Mouse (Mus musculus) kidney, embryonic 14.5 days (tissue): Measurements from ENCODE around the gene Mapk1ip1l. TPM values are rescaled to one million over a fixed set of nuclear protein-coding genes. Genes with fewer than 3 reads are reported as not detected.

Experiments
- ATAC-seq: fragments of 200-750 bp; cut with Nextera tagmentation; 2 replicates; pipeline ENCODE4 v1.8.0; 2017; ENCODE audit warnings: moderate number of reproducible peaks, mild to moderate bottlenecking, moderate TSS enrichment, moderate library complexity; ENCODE audit not compliant: low FRiP score, low TSS enrichment
- H3K27ac ChIP-seq: fragments of 300-500 bp; sonication (generic); 2 replicates; pipeline ENCODE4 v1.5.1; 2014; ENCODE audit warnings: low read depth, mild to moderate bottlenecking, low read length, moderate library complexity, mixed read lengths
- H3K27me3 ChIP-seq: fragments of 300-500 bp; sonication (generic); 2 replicates; pipeline ENCODE4 v1.6.1; 2014; ENCODE audit warnings: mild to moderate bottlenecking, low read length; ENCODE audit not compliant: control insufficient read depth, insufficient read depth
- H3K36me3 ChIP-seq: fragments of 300-500 bp; sonication (generic); 2 replicates; pipeline ENCODE4 v1.6.1; 2014; ENCODE audit warnings: low read length, mixed read lengths; ENCODE audit not compliant: control insufficient read depth, insufficient read depth
- H3K4me1 ChIP-seq: fragments of 300-500 bp; sonication (generic); 2 replicates; pipeline ENCODE4 v1.6.1; 2014; ENCODE audit warnings: low read length, mixed read lengths; ENCODE audit not compliant: control insufficient read depth, insufficient read depth
- H3K4me2 ChIP-seq: fragments of 300-500 bp; sonication (generic); replicated peaks from 2 replicates; pipeline ENCODE4 v1.6.1; 2014; ENCODE audit warnings: low read depth, mild to moderate bottlenecking, low read length
- H3K4me3 ChIP-seq: fragments of 300-500 bp; sonication (generic); 2 replicates; pipeline ENCODE4 v1.5.1; 2014; ENCODE audit warnings: mild to moderate bottlenecking, low read length
- H3K9ac ChIP-seq: fragments of 300-500 bp; sonication (generic); 2 replicates; pipeline ENCODE4 v1.6.1; 2014; ENCODE audit warnings: low read depth, mild to moderate bottlenecking, low read length, moderate library complexity
- H3K9me3 ChIP-seq: fragments of 300-500 bp; sonication (generic); 2 replicates; pipeline ENCODE4 v1.6.1; 2016; ENCODE audit warnings: low read length; ENCODE audit not compliant: control insufficient read depth
- WGBS: fragments of 180-500 bp; shearing (Covaris S2); extraction: QIAGEN DNeasy Blood & Tissue Kit; methylation state at CpG from one replicate; pipeline ENCODE4 v1.1.7; 2014; 5-methylcytosine and 5-hydroxymethylcytosine counted together
- polyA plus RNA-seq: library from polyadenylated mRNA; unstranded; fragments of >200 nt; fragmentation: Nextera tagmentation; extraction: Ambion mirVana; gene quantifications from 2 replicates; pipeline ENCODE4 v1.2.1, GENCODE M21; 2014

Mapk1ip1l gene
- polyA plus RNA-seq, 1 experiment from 2014 or later: 104 TPM

DNA sequence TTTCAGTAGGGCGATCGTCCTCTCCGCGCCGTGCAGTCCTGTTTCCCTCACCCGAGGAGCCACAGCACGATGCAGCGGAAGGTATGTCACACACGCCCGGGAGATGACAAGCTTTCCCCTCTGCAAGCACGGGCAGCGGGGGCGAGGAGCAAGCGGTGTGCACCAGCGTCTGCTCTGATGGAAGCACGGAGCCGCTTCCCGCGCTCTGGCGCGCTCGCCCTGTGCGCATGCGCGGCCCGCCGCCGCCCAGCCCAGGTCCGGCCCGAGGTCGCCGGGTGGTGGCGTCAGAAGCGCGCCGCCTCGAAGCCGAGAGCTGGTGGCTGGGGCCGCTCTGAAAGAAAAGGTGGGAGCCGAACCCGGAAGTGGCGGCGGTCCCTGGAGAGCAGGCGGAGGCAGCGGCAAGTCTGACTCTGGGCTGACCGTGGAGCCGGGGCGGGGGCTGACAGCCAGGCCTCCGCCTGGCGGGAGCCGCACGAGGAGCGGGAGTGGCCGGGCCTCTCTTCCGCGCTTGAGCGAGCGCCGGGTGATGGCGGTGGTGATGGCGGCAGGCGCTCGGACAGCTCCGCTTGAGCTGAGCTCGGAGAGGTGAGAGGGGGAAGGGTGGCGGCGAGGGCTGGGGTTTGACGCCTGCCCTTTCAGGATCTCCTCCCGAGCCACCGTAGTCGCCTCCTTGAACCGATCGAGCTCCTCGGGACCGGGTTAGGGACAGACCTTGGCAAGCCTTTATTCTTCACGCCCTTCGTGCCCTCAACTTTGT, 21.3 kb upstream of the Mapk1ip1l start, which contains the start of the genes Wdhd1 and Socs4:
Gene Wdhd1 (minus strand): TSS at position 221 of the 757 bp plus-strand sequence.
Gene Socs4 (plus strand): TSS at position 295 of the 757 bp plus-strand sequence.
- ATAC-seq: peak; percentile 97
- WGBS: 0% methylated on average over 70 of the region's 77 CpGs
- Histone ChIP-seq H3K4me2 (peak within 1 kb of the TSS; percentile 69), H3K27me3 (no peaks in the 10 kb centered on the region), H3K36me3 (peaks cover 15% of the 10 kb centered on the region), H3K9me3 (no peaks in the 10 kb centered on the region), H3K9ac (peak within 1 kb of the TSS; percentile 91), H3K4me1 (peaks cover 13% of the 10 kb centered on the region), H3K27ac (peak within 1 kb of the TSS; percentile 97), H3K4me3 (peak within 1 kb of the TSS; percentile 81)

DNA sequence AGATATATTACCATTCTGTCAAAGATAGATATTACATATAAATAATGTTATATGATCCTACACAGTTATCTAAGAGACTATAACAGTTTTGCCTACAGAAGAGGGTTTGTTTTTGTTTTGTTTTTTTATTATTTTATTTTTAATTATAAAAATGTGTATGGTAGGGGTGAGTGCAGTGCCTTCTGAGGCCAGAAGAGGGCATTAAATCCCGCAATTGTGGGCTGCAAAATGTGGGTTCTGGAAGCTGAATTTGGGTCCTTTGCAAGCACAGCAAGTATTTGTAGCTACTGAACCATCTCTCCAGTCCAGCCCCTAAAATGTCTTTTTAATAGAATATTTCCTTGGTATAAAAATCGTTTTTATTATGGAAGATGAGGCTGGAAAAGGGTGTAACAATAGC, 19.0 kb upstream of the Mapk1ip1l start:
- Histone ChIP-seq H3K4me2 (no peak overlapping the region), H3K9ac (no peak overlapping the region), H3K27me3 (no peaks in the 10 kb centered on the region), H3K4me1 (peaks cover 13% of the 10 kb centered on the region), H3K4me3 (no peak overlapping the region), H3K9me3 (no peaks in the 10 kb centered on the region), H3K27ac (no peak overlapping the region), H3K36me3 (no peaks in the 10 kb centered on the region)
- ATAC-seq: no peak
- 84% methylated on average over 2 of the region's 2 CpGs for WGBS

DNA sequence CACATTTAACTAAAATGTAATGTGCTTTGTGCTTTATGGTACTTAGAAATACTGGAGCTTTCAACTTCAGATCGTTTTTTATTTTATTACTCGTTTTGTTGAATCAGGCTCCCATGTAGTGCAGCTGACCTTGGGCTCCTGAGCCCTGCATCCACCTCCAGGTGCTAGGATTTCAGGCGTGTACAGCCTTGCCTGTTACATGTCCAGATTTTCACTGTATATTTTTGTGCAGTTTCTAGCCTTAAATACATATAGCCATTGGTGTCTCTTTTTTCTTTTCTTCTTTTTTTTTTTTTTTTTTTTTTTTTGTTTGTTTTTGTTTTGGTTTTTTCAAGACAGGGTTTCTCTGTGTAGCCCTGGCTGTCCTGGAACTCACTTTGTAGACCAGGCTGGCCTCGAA, 16.5 kb upstream of the Mapk1ip1l start:
- Histone ChIP-seq H3K27ac (no peak overlapping the region), H3K4me2 (no peak overlapping the region), H3K9ac (no peak overlapping the region), H3K9me3 (no peaks in the 10 kb centered on the region), H3K36me3 (no peaks in the 10 kb centered on the region), H3K27me3 (no peaks in the 10 kb centered on the region), H3K4me1 (peaks cover 5% of the 10 kb centered on the region; the same call in 1 of the 2 replicates), H3K4me3 (no peak overlapping the region)
- WGBS: 93% methylated on average over 4 of the region's 4 CpGs
- ATAC-seq: no peak

DNA sequence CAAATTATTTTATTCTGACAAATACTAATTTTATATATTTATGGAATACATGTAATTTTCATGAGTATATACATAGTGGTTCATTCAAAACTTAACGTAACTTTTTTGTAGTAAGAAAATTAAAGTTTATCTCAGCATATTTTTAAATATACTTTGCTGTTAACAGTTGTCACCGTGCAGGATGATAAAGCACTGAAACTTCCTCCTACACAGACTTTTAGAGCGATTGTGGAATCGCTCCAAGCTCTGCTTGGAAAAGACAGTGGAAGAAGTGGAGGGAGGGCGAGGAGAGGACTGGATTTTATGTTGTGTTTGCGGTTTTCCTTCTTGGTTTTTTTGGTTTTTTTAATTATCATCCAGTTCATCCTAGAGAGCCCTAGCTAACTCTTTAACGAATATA, 14.5 kb upstream of the Mapk1ip1l start:
- Histone ChIP-seq H3K9ac (no peak overlapping the region), H3K27me3 (no peaks in the 10 kb centered on the region), H3K9me3 (no peaks in the 10 kb centered on the region), H3K4me2 (no peak overlapping the region), H3K4me1 (no peaks in the 10 kb centered on the region), H3K36me3 (no peaks in the 10 kb centered on the region), H3K4me3 (no peak overlapping the region), H3K27ac (no peak overlapping the region)
- WGBS: 57% methylated on average over 7 of the region's 7 CpGs
- ATAC-seq: no peak

DNA sequence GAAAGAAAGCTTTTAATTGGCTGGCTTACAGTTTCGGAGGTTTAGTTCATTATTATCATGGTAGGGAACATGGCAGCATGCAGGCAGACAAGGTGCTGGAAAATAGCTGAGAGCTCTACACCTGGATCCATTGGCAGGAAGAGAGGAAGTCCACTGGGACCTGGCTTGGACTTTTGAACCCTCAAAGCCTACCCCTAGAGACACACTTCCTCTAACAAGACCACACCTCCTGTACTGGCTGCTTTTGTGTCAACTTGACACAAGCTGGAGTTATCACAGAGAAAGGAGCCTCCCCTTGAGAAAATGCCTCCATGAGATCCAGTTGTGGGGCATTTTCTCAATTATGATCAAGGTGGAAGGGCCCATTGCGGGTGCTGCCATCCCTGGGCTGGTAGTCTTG, 12.8 kb upstream of the Mapk1ip1l start:
- H3K27ac ChIP-seq: no peak overlapping the region
- no peaks in the 10 kb centered on the region for H3K4me1 ChIP-seq
- peaks cover 8% of the 10 kb centered on the region for H3K36me3 ChIP-seq
- no peak overlapping the region for H3K9ac ChIP-seq
- 94% methylated on average over 2 of the region's 2 CpGs for WGBS
- no peaks in the 10 kb centered on the region for H3K9me3 ChIP-seq
- ATAC-seq: no peak
- H3K4me2 ChIP-seq: no peak overlapping the region
- no peak overlapping the region for H3K4me3 ChIP-seq
- no peaks in the 10 kb centered on the region for H3K27me3 ChIP-seq

DNA sequence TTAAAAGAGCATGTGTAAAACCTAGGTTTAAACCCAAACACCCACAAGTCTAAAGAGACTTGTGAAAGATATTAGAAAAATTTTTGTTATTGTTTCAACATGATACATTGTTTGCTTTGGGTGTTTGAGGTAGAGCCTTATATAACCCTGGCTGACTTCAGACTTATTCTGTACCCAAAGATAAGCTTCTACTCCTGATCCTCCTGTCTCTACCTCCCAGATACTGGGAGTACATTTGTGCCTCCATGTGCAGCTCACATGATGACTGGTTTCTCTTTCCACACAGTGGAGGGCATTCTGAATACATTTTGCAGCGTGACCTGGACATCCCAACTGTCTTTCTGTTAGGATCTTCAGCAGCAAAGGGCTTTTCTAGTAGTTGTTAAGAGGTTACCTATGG, 11.9 kb upstream of the Mapk1ip1l start:
- H3K4me3 ChIP-seq: no peak overlapping the region
- WGBS: 94% methylated on average over 1 of the region's 1 CpGs

DNA sequence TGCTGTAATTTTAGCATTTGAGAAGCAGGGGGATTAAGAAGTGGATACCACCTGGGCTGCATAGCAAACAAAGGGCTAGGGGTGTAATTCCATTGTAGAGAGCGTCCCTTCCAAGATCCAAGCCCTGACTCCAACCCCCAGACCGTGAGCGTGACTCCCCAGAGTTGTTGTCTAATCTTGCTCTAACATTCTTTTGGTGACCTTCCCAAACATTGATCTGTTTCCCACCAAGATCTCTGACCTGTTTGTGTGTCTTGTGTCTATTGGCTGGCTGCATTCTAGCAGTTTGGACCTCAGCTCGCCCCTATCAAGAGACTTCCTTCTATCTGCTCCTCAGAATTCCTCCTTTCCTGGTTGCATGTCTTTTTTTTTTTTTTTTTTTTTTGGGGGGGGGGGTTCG, 11.0 kb upstream of the Mapk1ip1l start:
- 92% methylated on average over 5 of the region's 5 CpGs for WGBS
- Histone ChIP-seq H3K36me3 (peaks cover 13% of the 10 kb centered on the region), H3K27me3 (no peaks in the 10 kb centered on the region), H3K9me3 (no peaks in the 10 kb centered on the region), H3K4me1 (no peaks in the 10 kb centered on the region), H3K27ac (no peak overlapping the region), H3K9ac (no peak overlapping the region), H3K4me2 (no peak overlapping the region), H3K4me3 (no peak overlapping the region)
- ATAC-seq: no peak

More for the DNA sequence above, 11.9 kb upstream of the Mapk1ip1l start:
- no peak for ATAC-seq
- no peaks in the 10 kb centered on the region for H3K4me1 ChIP-seq
- no peaks in the 10 kb centered on the region for H3K9me3 ChIP-seq
- H3K27ac ChIP-seq: no peak overlapping the region
- no peak overlapping the region for H3K4me2 ChIP-seq
- H3K9ac ChIP-seq: no peak overlapping the region
- no peaks in the 10 kb centered on the region for H3K27me3 ChIP-seq
- peaks cover 13% of the 10 kb centered on the region for H3K36me3 ChIP-seq

DNA sequence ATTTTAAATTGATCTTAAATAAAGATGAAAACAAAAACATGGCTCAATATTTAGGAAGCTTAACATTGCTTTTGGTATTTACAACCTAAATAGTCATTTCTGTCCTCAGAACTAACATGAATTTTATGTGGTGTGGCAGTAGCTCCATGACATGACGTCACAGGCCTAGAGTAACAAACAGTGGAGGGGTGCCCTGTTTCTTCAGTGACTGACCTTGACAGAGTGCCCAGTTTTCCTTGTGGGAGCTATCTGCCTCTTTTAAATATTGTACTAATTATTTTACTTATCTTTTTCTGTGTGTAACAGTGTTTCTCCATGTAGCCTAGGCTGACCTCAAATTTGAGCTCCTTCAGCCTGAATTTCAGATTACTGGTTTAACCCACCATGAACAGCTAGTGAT, 6.3 kb upstream of the Mapk1ip1l start:
- no peaks in the 10 kb centered on the region for H3K4me1 ChIP-seq
- no peak overlapping the region for H3K4me2 ChIP-seq
- no peaks in the 10 kb centered on the region for H3K27me3 ChIP-seq
- H3K9ac ChIP-seq: no peak overlapping the region
- H3K36me3 ChIP-seq: peaks cover 13% of the 10 kb centered on the region
- 46% methylated on average over 1 of the region's 1 CpGs for WGBS
- H3K27ac ChIP-seq: no peak overlapping the region
- H3K9me3 ChIP-seq: no peaks in the 10 kb centered on the region
- ATAC-seq: no peak
- H3K4me3 ChIP-seq: no peak overlapping the region

DNA sequence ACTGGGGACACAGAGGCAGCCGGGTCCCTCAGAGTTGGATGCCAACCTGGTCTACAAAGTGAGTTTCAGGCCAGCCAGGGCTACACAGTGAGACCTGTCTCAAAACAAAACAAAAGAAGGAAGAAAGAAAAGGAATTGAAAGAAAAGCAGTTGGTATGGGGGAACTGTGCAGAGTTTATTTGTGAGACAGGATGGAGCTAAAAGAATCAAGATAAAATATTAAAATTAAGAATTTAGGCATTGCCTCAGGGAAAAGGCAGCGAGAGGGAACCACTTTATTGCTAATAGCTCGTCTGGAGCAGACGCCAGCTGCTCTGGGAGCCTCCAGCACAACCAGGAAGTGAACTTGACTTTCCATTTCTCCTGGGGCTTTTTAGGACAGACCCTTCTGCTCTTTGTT, 3.9 kb upstream of the Mapk1ip1l start:
- peaks cover 5% of the 10 kb centered on the region; the same call in 1 of the 2 replicates for H3K4me1 ChIP-seq
- no peak overlapping the region for H3K27ac ChIP-seq
- no peak overlapping the region for H3K9ac ChIP-seq
- ATAC-seq: no peak
- H3K4me3 ChIP-seq: no peak overlapping the region
- H3K4me2 ChIP-seq: no peak overlapping the region
- WGBS: 47% methylated on average over 4 of the region's 4 CpGs
- H3K36me3 ChIP-seq: peaks cover 13% of the 10 kb centered on the region
- no peaks in the 10 kb centered on the region for H3K27me3 ChIP-seq
- H3K9me3 ChIP-seq: no peaks in the 10 kb centered on the region
